Mouse (Mus musculus) urinary bladder, adult 18-20 months (tissue): ENCODE results near the gene Mboat2.

Experiments used
- DNase-seq, 2 experiments: peaks; one replicate each; pipeline ENCODE4 v3.0.0; 2022; ENCODE audit warnings: low spot score in 2 of 2, mixed read lengths in 2 of 2

Mboat2 gene

DNA sequence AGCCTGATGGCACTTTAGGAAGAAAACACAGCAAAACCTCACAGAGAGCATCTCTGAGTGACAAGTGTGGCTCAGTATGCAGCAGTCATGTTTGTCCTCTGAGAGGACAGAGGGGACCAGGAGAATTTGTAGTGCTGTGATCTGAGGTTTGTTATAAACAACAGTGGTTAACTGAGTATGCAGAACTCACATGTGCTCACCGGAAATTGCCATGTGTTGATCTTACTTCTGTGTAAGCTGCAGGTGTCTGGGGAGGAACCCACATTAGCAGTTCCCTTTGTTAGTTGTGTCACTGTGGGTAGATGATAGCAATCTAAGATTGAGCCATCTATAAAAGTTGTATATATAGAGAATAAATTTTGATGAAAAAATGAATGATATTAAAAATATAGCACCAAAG is 179.7 kb downstream of the Mboat2 start:
- DNase-seq, result no peak

GRCm38 (mm10) chr12:25011733-25012367 is 181.2 kb downstream of the Mboat2 start:
- DNase-seq, result no peak

- no peak for DNase-seq
Measured at GRCm38 (mm10) chr12:25012555-25013540, 182.2 kb downstream of the Mboat2 start.
